In genomic region chr8:125702868-125703473, GRCm38 (mm10) we compare ENCODE assay signal across 21 mouse cellular contexts. TPM values are rescaled to one million over a fixed set of nuclear protein-coding genes. Genes with fewer than 3 reads are reported as not detected.
DNase-seq lines count a peak whose midpoint lies in the region; ATAC-seq and TF ChIP-seq lines count a peak whose summit lies in the region.
"Had no signal": no experiment of that assay in that cellular context is flagged by ENCODE, and none has a peak within 500 bp of the region (broad histone marks: within the 10 kb centered on the region; RNA-seq: fewer than 3 reads in every experiment).

No protein-coding gene starts in this region.

- H3K27me3 ChIP-seq in kidney, embryonic 15.5 days, result no peaks in the 10 kb centered on the region
- no peaks in the 10 kb centered on the region for H3K27me3 ChIP-seq in forebrain, embryonic 14.5 days (replicated peaks; ENCODE audit: control insufficient read depth, insufficient read depth, low read length)
- H3K27me3 ChIP-seq in forebrain, postnatal 0 days (ENCODE audit: insufficient read depth, low read length), result no peaks in the 10 kb centered on the region
- no peaks in the 10 kb centered on the region for H3K27me3 ChIP-seq in neural tube, embryonic 15.5 days (replicated peaks)
- H3K27me3 ChIP-seq in heart, embryonic 11.5 days (ENCODE audit: control insufficient read depth, insufficient read depth, low read length), result no peaks in the 10 kb centered on the region
- H3K27me3 ChIP-seq: CH12.LX; liver, embryonic 13.5 days; stomach, embryonic 15.5 days had no signal

- no peak for TF ChIP-seq CTCF in forebrain, postnatal 0 days (IDR thresholded peaks at IDR 0.05; ENCODE audit: low read depth)

- no peaks in the 10 kb centered on the region for H3K9me3 ChIP-seq in kidney, embryonic 15.5 days (replicated peaks)
- H3K9me3 ChIP-seq in forebrain, embryonic 14.5 days (replicated peaks; ENCODE audit: control insufficient read depth, low read length), result no peaks in the 10 kb centered on the region
- no peaks in the 10 kb centered on the region for H3K9me3 ChIP-seq in forebrain, postnatal 0 days (ENCODE audit: low read length)
- H3K9me3 ChIP-seq in neural tube, embryonic 15.5 days (replicated peaks), result no peaks in the 10 kb centered on the region
- H3K9me3 ChIP-seq in heart, embryonic 11.5 days (replicated peaks; ENCODE audit: control insufficient read depth, low read length), result no peaks in the 10 kb centered on the region
- H3K9me3 ChIP-seq: liver, embryonic 13.5 days; stomach, embryonic 15.5 days had no signal

- H3K9ac ChIP-seq in kidney, embryonic 15.5 days, result no peak overlapping the region
- no peak overlapping the region for H3K9ac ChIP-seq in forebrain, embryonic 14.5 days (ENCODE audit: low read length)
- H3K9ac ChIP-seq in forebrain, postnatal 0 days, result no peak overlapping the region
- H3K9ac ChIP-seq in neural tube, embryonic 15.5 days (replicated peaks), result no peak overlapping the region
- no peak overlapping the region for H3K9ac ChIP-seq in heart, embryonic 11.5 days (ENCODE audit: low read depth, low read length)
- H3K9ac ChIP-seq: liver, embryonic 13.5 days; stomach, embryonic 15.5 days had no signal

- ATAC-seq in kidney, embryonic 15.5 days (replicated peaks; ENCODE audit: low FRiP score), result 0 out of 2 replicates have a peak, but pooled peaks have one; percentile 36
- ATAC-seq in forebrain, embryonic 14.5 days, result peak; percentile 88
- peak; percentile 66 for ATAC-seq in forebrain, postnatal 0 days
- ATAC-seq in neural tube, embryonic 15.5 days (ENCODE audit: low FRiP score), result peak; percentile 66; the same call in 1 of the 2 replicates
- no peak for ATAC-seq in heart, embryonic 11.5 days (replicated peaks; ENCODE audit: insufficient number of reproducible peaks, low FRiP score, low TSS enrichment)
- ATAC-seq: intestine, embryonic 16.5 days had no signal

- H3K27ac ChIP-seq in kidney, embryonic 15.5 days, result no peak overlapping the region
- H3K27ac ChIP-seq in forebrain, embryonic 14.5 days (ENCODE audit: low read depth, low read length), result no peak overlapping the region; the same call in 1 of the 2 replicates
- H3K27ac ChIP-seq in forebrain, postnatal 0 days (ENCODE audit: low read depth, low read length), result no peak overlapping the region
- 0 out of 2 replicates have a peak overlapping the region, but pooled peaks have one; percentile 0 for H3K27ac ChIP-seq in neural tube, embryonic 15.5 days (replicated peaks)
- no peak overlapping the region for H3K27ac ChIP-seq in heart, embryonic 11.5 days (ENCODE audit: low read depth, low read length)
- H3K27ac ChIP-seq: liver, embryonic 13.5 days; stomach, embryonic 15.5 days had no signal

- WGBS in kidney, embryonic 15.5 days, result 44% methylated on average over 15 of the region's 15 CpGs
- WGBS in forebrain, embryonic 14.5 days, result 43% methylated on average over 15 of the region's 15 CpGs
- 37% methylated on average over 15 of the region's 15 CpGs for WGBS in forebrain, postnatal 0 days
- WGBS in neural tube, embryonic 15.5 days, result 33% methylated on average over 15 of the region's 15 CpGs
- 78% methylated on average over 15 of the region's 15 CpGs for WGBS in heart, embryonic 11.5 days (ENCODE audit: insufficient replicate concordance)

- peaks cover 13% of the 10 kb centered on the region for H3K4me1 ChIP-seq in kidney, embryonic 15.5 days
- H3K4me1 ChIP-seq in forebrain, embryonic 14.5 days (ENCODE audit: control insufficient read depth, insufficient read depth, low read length), result peaks cover 4% of the 10 kb centered on the region; the same call in 1 of the 2 replicates
- no peaks in the 10 kb centered on the region for H3K4me1 ChIP-seq in forebrain, postnatal 0 days (ENCODE audit: insufficient read depth)
- H3K4me1 ChIP-seq in neural tube, embryonic 15.5 days, result peaks cover 7% of the 10 kb centered on the region; the same call in 1 of the 2 replicates
- no peaks in the 10 kb centered on the region for H3K4me1 ChIP-seq in heart, embryonic 11.5 days (ENCODE audit: control insufficient read depth, insufficient read depth, low read length)
- H3K4me1 ChIP-seq: liver, embryonic 13.5 days; stomach, embryonic 15.5 days had no signal

- DNase-seq in kidney, postnatal 14 days, result no peak
- peak; percentile 79 for DNase-seq in forebrain, embryonic 14.5 days (ENCODE audit: low spot score)
- DNase-seq in forebrain, postnatal 0 days, result peak; percentile 43
- DNase-seq in right cerebral cortex, postnatal 25 days, result no peak
- DNase-seq: adrenal gland, adult 2 months; B cell, adult 2 months; cerebellum, adult 11-12 months; kidney, postnatal 4 days; liver, embryonic 13.5 days; lung, adult 2 months; lung, postnatal 14 days; thymus, postnatal 36 days had no signal

- no peak overlapping the region for H3K4me3 ChIP-seq in kidney, embryonic 15.5 days (replicated peaks)
- no peak overlapping the region for H3K4me3 ChIP-seq in forebrain, embryonic 14.5 days (ENCODE audit: low read depth, low read length)
- no peak overlapping the region for H3K4me3 ChIP-seq in forebrain, postnatal 0 days (ENCODE audit: low read depth, low read length)
- no peak overlapping the region for H3K4me3 ChIP-seq in neural tube, embryonic 15.5 days (replicated peaks)
- H3K4me3 ChIP-seq in heart, embryonic 11.5 days (ENCODE audit: low read depth, low read length), result no peak overlapping the region
- H3K4me3 ChIP-seq: liver, embryonic 13.5 days; myocyte; stomach, embryonic 15.5 days had no signal

- no peaks in the 10 kb centered on the region for H3K36me3 ChIP-seq in kidney, embryonic 15.5 days
- no peaks in the 10 kb centered on the region for H3K36me3 ChIP-seq in forebrain, embryonic 14.5 days (ENCODE audit: control insufficient read depth, insufficient read depth, low read length)
- H3K36me3 ChIP-seq in forebrain, postnatal 0 days (ENCODE audit: insufficient read depth), result no peaks in the 10 kb centered on the region
- no peaks in the 10 kb centered on the region for H3K36me3 ChIP-seq in neural tube, embryonic 15.5 days
- H3K36me3 ChIP-seq in heart, embryonic 11.5 days (ENCODE audit: control insufficient read depth, insufficient read depth, low read length), result no peaks in the 10 kb centered on the region
- H3K36me3 ChIP-seq: G1E; liver, embryonic 13.5 days; stomach, embryonic 15.5 days had no signal

- no peak overlapping the region for H3K4me2 ChIP-seq in kidney, embryonic 15.5 days
- H3K4me2 ChIP-seq in forebrain, embryonic 14.5 days (ENCODE audit: low read length), result no peak overlapping the region
- H3K4me2 ChIP-seq in forebrain, postnatal 0 days (ENCODE audit: low read depth), result no peak overlapping the region
- H3K4me2 ChIP-seq in neural tube, embryonic 15.5 days, result no peak overlapping the region
- no peak overlapping the region for H3K4me2 ChIP-seq in heart, embryonic 11.5 days
- H3K4me2 ChIP-seq: liver, embryonic 13.5 days; midbrain, embryonic 11.5 days; stomach, embryonic 15.5 days had no signal

RNA-seq across cellular contexts. Expression of gene Ntpcr, which starts 26.8 kb away (rescaled TPM):
- 23.1 and 28.7 TPM in 2 replicates for polyA plus RNA-seq in kidney, embryonic 15.5 days (2015; fragmentation: Nextera tagmentation; extraction: Ambion mirVana)
- 32.8 and 35.4 TPM in 2 replicates for polyA plus RNA-seq in forebrain, embryonic 14.5 days (2014; fragmentation: Nextera tagmentation; extraction: Ambion mirVana)
- 26.5 and 34.2 TPM in 2 replicates for total RNA-seq in forebrain, postnatal 0 days (2014; rRNA removed)
- 34.0 and 38.0 TPM in 2 replicates for polyA plus RNA-seq in forebrain, postnatal 0 days (2015; fragmentation: Nextera tagmentation; extraction: Ambion mirVana)
- polyA plus RNA-seq in neural tube, embryonic 15.5 days (2015; fragmentation: Nextera tagmentation; extraction: Ambion mirVana), result 33.1 and 36.9 TPM in 2 replicates
- 25.3 and 29.5 TPM in 2 replicates for polyA plus RNA-seq in heart, embryonic 11.5 days (2014; fragmentation: Nextera tagmentation; extraction: Ambion mirVana)
- total RNA-seq: G1E had no signal
- polyA plus RNA-seq: G1E had no signal

RNA-seq across cellular contexts. Expression of gene Map10, which starts 33.4 kb away (rescaled TPM):
- polyA plus RNA-seq in kidney, embryonic 15.5 days (2015; fragmentation: Nextera tagmentation; extraction: Ambion mirVana), result 6.1 and 7.1 TPM in 2 replicates
- polyA plus RNA-seq in forebrain, embryonic 14.5 days (2014; fragmentation: Nextera tagmentation; extraction: Ambion mirVana), result 9.3 and 11.6 TPM in 2 replicates
- total RNA-seq in forebrain, postnatal 0 days (2014; rRNA removed), result 11.5 and 13.5 TPM in 2 replicates
- 7.3 and 7.6 TPM in 2 replicates for polyA plus RNA-seq in forebrain, postnatal 0 days (2015; fragmentation: Nextera tagmentation; extraction: Ambion mirVana)
- polyA plus RNA-seq in neural tube, embryonic 15.5 days (2015; fragmentation: Nextera tagmentation; extraction: Ambion mirVana), result 6.5 and 6.6 TPM in 2 replicates
- 6.1 and 8.1 TPM in 2 replicates for polyA plus RNA-seq in heart, embryonic 11.5 days (2014; fragmentation: Nextera tagmentation; extraction: Ambion mirVana)
- polyA plus RNA-seq: G1E, myocyte had no signal

Comparison
In these comparisons a context has a peak if more than half of its experiments do, and no peak if none do; other contexts are left out.
1. DNase-seq: peak in forebrain, embryonic 14.5 days (single experiment) and forebrain, postnatal 0 days (single experiment); none in kidney, postnatal 14 days (single experiment) and right cerebral cortex, postnatal 25 days (single experiment).